Mouse (Mus musculus) brain, embryonic 14.5 days (tissue): ENCODE data around the gene Clpx.

Experiments
- CTCF ChIP-seq: fragments of 200-500 bp; IDR thresholded peaks from 2 replicates; pipeline ENCODE4 v1.5.1; 2012; ENCODE audit warnings: inconsistent platforms, mild to moderate bottlenecking, moderate library complexity, borderline replicate concordance; ENCODE audit not compliant: insufficient read depth, insufficient read length; ENCODE audit errors: extremely low read depth
- POLR2A ChIP-seq: fragments of 200-500 bp; IDR thresholded peaks from 2 replicates; pipeline ENCODE4 v1.6.1; 2012; ENCODE audit warnings: mild to moderate bottlenecking, inconsistent platforms, borderline replicate concordance; ENCODE audit not compliant: poor library complexity, insufficient read depth, insufficient read length, severe bottlenecking; ENCODE audit errors: extremely low read depth

DNA sequence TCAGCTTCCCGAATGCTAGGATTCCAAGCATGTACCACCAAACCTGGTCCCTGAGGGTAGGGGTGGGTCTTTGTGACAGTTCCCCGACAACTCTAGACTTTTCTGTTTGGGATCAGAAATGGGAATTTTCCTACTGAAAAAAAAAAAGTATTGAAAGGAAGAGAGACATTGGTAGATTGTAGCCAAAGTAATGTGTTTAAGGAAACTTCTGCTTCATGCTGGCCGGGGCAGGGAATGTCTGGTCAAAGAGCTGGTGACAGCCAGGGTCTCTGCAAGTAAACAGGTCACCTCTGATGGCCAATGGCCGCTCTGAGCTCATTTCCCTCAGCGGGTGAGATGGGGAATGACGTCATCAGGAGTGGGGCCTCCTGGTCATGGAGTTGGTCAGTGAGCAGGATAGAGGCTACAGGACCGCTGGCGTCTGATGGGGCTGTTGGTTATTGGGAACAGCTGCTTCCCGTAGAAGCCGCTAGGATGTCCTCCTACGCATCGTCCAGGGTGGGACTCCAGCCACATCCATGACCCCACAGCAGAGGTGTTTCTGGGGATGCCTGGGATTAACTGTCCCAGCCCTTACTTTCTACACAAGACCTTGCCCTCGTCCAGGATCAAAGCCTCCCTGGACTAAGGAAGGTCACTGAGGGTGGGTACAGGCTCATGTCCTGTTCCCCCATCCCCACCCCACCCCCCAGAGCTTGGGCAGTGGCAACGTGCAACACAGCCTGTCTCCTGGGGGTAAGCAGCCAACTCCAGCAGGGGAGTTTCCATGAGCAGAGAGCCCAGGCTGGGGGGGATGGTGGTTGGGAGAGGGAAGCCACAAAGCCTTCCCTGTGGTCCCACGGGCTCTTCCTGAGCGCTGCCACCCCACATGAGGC is 46.3 kb upstream of the Clpx start:
- no peak for TF ChIP-seq POLR2A
- no peak for TF ChIP-seq CTCF
